Mouse (Mus musculus) hindbrain, postnatal 0 days (tissue): ENCODE measurements around the gene Srrm2. TPM values are rescaled to one million over a fixed set of nuclear protein-coding genes. Genes with fewer than 3 reads are reported as not detected.

Source experiments
- ATAC-seq: fragments of 200-750 bp; cut with Nextera tagmentation; 2 replicates; pipeline ENCODE4 v1.8.0; 2017; ENCODE audit warnings: mild to moderate bottlenecking, moderate TSS enrichment, moderate library complexity
- DNase-seq: peaks from one replicate; pipeline ENCODE4 v3.0.0-alpha.2; 2015; ENCODE audit warnings: low spot score
- H3K27ac ChIP-seq: fragments of 300-500 bp; sonication (generic); 2 replicates; pipeline ENCODE4 v1.5.1; 2014; ENCODE audit warnings: mild to moderate bottlenecking
- H3K27me3 ChIP-seq: fragments of 300-500 bp; sonication (generic); 2 replicates; pipeline ENCODE4 v1.6.1; 2014; ENCODE audit warnings: low read length, mixed read lengths; ENCODE audit not compliant: insufficient read depth
- H3K36me3 ChIP-seq: fragments of 300-500 bp; sonication (generic); 2 replicates; pipeline ENCODE4 v1.6.1; 2014; ENCODE audit warnings: low read length, mixed read lengths; ENCODE audit not compliant: insufficient read depth
- H3K4me1 ChIP-seq: fragments of 300-500 bp; sonication (generic); 2 replicates; pipeline ENCODE4 v1.6.1; 2014; ENCODE audit warnings: antibody characterized with exemption, low read length, mixed read lengths; ENCODE audit not compliant: insufficient read depth
- H3K4me2 ChIP-seq: fragments of 300-500 bp; sonication (generic); 2 replicates; pipeline ENCODE4 v1.6.1; 2014; ENCODE audit warnings: low read depth, mild to moderate bottlenecking, low read length, moderate library complexity, mixed read lengths
- H3K4me3 ChIP-seq: fragments of 300-500 bp; sonication (generic); 2 replicates; pipeline ENCODE4 v1.5.1; 2014; ENCODE audit warnings: low read length
- H3K9ac ChIP-seq: fragments of 300-500 bp; sonication (generic); replicated peaks from 2 replicates; pipeline ENCODE4 v1.6.1; 2014; ENCODE audit warnings: mild to moderate bottlenecking, low read length, moderate library complexity, mixed read lengths
- H3K9me3 ChIP-seq: fragments of 300-500 bp; sonication (generic); 2 replicates; pipeline ENCODE4 v1.6.1; 2016; ENCODE audit warnings: low read length, mixed read lengths
- CTCF ChIP-seq: IDR thresholded peaks from 2 replicates; pipeline ENCODE4 v1.5.1; 2016; ENCODE audit warnings: antibody characterized with exemption, control low read depth, low read depth
- WGBS: fragments of 180-500 bp; shearing (Covaris S2); extraction: QIAGEN DNeasy Blood & Tissue Kit; methylation state at CpG from one replicate; pipeline ENCODE4 v1.1.7; 2014; 5-methylcytosine and 5-hydroxymethylcytosine counted together
- polyA plus RNA-seq: library from polyadenylated mRNA; unstranded; fragments of >200 nt; fragmentation: Nextera tagmentation; extraction: Ambion mirVana; gene quantifications from 2 replicates; pipeline ENCODE4 v1.2.1, GENCODE M21; 2015
- total RNA-seq: library from RNA; depleted of rRNA; stranded (reverse); fragments of >200 nt; gene quantifications from 2 replicates; pipeline ENCODE4 v1.2.3, GENCODE M21; 2014

Gene Srrm2
- total and polyA plus RNA-seq, 2 experiments from 2014 or later, result 144 to 419 TPM

DNA sequence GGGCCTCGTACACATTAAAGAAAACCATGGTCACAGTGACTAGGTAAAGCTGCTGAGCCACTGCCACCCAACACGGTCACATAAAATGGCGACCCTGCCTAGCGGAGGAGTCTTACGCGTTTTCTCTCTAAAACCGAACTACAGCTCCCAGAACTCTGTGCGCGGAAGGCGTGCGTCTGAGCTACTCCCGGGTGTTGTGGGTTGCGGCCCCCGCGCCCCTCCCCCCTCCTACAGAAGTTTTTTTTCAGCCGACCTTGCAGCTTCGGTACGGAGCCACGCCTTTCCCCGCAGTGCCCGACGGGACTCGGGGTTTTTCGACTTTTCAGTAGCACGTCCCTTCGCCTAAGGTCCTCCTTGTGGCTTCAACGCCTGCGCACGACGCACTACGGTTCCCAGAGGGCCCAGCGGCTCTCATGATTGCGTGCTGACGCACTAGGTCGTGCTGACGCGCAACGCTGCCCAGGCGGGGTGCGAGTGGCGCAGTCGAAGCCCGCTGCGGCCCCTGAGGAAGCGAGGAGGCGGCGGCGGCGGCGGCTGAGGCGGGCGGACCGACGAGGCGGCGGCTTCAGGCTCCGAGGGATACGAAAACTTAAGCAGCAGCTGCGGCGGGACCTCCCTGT is 12.5 kb downstream of the Srrm2 start:
- peak; percentile 100 for DNase-seq

DNA sequence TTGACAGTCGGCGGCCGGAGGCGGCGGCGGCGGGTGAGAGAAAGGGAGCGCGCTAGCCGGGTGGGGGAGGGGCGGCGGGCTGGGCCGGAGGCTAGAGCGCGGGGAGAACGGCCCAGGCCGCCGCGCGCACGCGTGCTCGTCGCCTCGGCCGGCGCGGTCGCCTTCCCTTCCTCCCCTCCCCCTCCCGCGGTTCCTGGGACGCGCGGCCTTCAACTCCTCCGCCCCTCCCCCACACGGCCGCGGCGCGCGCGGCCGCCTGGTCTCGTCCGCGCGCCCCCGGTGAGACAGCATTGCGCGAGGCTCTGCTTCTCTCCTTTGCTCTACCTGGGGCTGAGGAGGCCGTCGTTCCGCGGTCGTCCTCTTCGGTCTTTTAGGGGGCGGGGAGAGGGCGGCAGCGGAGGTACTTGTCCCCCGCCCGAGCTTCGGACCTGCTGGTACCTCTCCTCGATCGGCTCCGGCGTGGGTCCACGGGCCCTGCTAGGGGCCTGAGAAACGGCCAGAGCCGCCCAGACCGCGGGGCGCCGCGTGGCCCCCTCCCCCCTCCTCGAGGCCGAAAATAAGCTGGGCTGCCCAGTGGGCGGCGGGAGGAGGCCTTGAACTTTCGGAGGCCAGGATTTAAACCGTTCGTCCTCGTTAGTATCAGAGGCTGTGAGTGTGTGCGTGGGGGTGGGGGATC is 13.2 kb downstream of the Srrm2 start:
- H3K27me3 ChIP-seq, result no peaks in the 10 kb centered on the region
- WGBS, result 2% methylated on average over 49 of the region's 83 CpGs
- H3K36me3 ChIP-seq, result peaks cover 6% of the 10 kb centered on the region
- H3K9me3 ChIP-seq, result no peaks in the 10 kb centered on the region
- H3K9ac ChIP-seq, result peak overlapping the region; percentile 83
- ATAC-seq, result peak; percentile 56
- H3K27ac ChIP-seq, result peak overlapping the region; percentile 98
- peak; percentile 92 for DNase-seq
- no peak for TF ChIP-seq CTCF
- H3K4me3 ChIP-seq, result peak overlapping the region; percentile 99
- peak overlapping the region; percentile 90 for H3K4me2 ChIP-seq
- peaks cover 19% of the 10 kb centered on the region for H3K4me1 ChIP-seq

More for the DNA sequence above, 12.5 kb downstream of the Srrm2 start:
- H3K4me2 ChIP-seq, result peak overlapping the region; percentile 90
- H3K27me3 ChIP-seq, result no peaks in the 10 kb centered on the region
- H3K9ac ChIP-seq, result peak overlapping the region; percentile 83
- TF ChIP-seq CTCF, result 0 out of 2 replicates have a peak, but pooled peaks have one; percentile 16
- H3K4me1 ChIP-seq, result peaks cover 19% of the 10 kb centered on the region
- H3K9me3 ChIP-seq, result no peaks in the 10 kb centered on the region
- no peaks in the 10 kb centered on the region for H3K36me3 ChIP-seq
- whole genome bisulfite sequencing, result under 1% methylated on average over 59 of the region's 60 CpGs
- peak; percentile 98 for ATAC-seq
- peak overlapping the region; percentile 98 for H3K27ac ChIP-seq
- peak overlapping the region; percentile 99 for H3K4me3 ChIP-seq

DNA sequence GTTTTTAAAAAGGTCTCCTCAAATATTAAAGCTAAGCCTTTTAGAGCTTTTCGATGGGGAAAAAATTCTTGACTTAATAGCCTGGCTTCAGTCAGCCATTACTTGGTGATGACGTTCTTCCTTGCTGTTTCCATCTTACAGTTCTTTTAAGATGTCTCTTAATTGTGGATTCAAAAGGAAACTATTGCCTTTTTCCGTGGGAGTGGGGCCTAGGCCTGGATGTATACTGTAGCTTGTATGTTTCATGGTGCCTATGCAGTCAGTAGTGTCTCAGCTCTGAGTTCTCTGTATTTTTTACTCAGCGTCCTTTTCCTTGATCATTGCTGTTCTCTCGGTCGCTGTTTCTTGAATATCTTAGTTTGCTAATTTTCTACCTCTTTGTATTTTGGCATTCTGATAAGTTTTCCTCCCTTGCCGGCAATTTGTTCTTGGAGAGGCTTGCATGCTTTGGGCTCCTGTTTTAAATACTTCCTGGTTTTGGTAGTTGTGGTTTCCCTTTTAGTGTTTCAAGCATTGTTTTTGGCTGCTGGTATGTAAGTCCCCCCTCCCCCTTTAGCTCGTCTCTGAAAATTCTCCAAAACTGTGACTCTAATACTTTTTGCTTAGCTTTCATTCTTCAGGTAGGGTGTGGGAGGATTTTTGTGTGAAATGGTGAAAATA is 14.2 kb downstream of the Srrm2 start:
- no peak for TF ChIP-seq CTCF
- H3K4me1 ChIP-seq, result peaks cover 19% of the 10 kb centered on the region
- H3K4me2 ChIP-seq, result peak overlapping the region; percentile 90
- ATAC-seq (no peak), DNase-seq (no peak)
- peak overlapping the region; percentile 83 for H3K9ac ChIP-seq
- H3K27me3 ChIP-seq, result no peaks in the 10 kb centered on the region
- H3K27ac ChIP-seq, result 0 out of 2 replicates have a peak overlapping the region, but pooled peaks have one; percentile 98
- H3K4me3 ChIP-seq, result peak overlapping the region; percentile 99
- H3K36me3 ChIP-seq, result peaks cover 16% of the 10 kb centered on the region
- H3K9me3 ChIP-seq, result no peaks in the 10 kb centered on the region
- 3% methylated on average over 8 of the region's 8 CpGs for WGBS

DNA sequence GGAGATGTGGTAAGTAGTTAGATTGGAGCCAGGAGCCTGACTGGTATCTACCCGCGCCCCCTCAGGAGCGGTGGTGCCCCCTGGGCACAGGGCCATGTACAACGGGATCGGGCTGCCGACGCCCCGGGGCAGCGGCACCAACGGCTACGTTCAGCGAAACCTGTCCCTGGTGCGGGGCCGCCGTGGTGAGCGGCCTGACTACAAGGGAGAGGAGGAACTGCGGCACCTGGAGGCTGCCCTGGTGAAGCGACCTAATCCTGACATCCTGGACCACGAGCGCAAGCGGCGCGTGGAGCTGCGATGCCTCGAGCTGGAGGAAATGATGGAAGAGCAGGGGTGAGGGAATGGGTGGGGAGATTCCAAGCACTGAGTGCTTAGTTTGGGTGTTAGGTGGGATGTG is 16.5 kb downstream of the Srrm2 start:
- no peak overlapping the region for H3K4me3 ChIP-seq
- no peaks in the 10 kb centered on the region for H3K9me3 ChIP-seq
- TF ChIP-seq CTCF, result no peak
- DNase-seq (no peak), ATAC-seq (no peak)
- H3K4me2 ChIP-seq, result peak overlapping the region; percentile 90
- H3K27me3 ChIP-seq, result no peaks in the 10 kb centered on the region
- 71% methylated on average over 25 of the region's 25 CpGs for WGBS
- H3K4me1 ChIP-seq, result peaks cover 19% of the 10 kb centered on the region
- H3K27ac ChIP-seq, result no peak overlapping the region
- H3K36me3 ChIP-seq, result peaks cover 35% of the 10 kb centered on the region
- H3K9ac ChIP-seq, result no peak overlapping the region

DNA sequence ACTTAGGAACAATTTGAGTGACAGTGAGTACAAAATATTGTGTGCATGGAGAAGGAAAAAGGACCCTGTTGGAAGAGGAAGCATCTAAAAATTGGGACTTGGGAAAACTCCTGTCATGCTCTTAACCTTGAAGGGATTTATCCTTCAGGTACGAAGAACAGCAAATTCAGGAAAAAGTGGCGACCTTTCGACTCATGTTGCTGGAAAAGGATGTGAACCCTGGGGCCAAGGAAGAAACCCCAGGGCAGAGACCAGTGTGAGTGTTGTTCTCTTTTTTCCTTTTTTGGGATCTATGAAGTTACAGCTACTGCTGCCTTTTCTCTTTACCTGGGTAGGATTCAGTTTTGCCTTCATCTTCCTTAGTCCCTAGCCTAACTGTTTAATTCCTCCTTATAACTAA is 17.6 kb downstream of the Srrm2 start:
- H3K9ac ChIP-seq, result no peak overlapping the region
- H3K27ac ChIP-seq, result no peak overlapping the region
- no peak overlapping the region for H3K4me3 ChIP-seq
- TF ChIP-seq CTCF, result no peak
- no peak overlapping the region for H3K4me2 ChIP-seq
- H3K9me3 ChIP-seq, result no peaks in the 10 kb centered on the region
- H3K36me3 ChIP-seq, result peaks cover 43% of the 10 kb centered on the region
- H3K27me3 ChIP-seq, result no peaks in the 10 kb centered on the region
- DNase-seq, result no peak
- no peak for ATAC-seq
- peaks cover 19% of the 10 kb centered on the region for H3K4me1 ChIP-seq
- 91% methylated on average over 3 of the region's 3 CpGs for WGBS

DNA sequence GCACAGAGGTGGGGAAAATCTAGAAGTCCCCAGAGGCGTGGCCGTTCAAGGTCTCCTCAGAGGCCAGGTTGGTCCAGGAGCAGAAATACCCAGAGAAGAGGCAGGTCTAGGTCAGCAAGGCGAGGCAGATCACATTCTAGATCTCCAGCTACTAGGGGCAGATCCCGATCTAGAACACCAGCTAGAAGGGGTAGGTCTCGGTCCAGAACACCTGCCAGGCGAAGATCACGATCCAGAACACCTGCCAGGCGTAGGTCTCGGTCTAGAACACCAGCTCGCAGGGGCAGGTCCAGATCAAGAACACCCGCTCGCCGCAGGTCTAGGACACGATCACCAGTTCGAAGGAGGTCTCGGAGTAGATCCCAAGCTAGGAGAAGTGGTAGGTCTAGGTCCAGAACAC is 25.3 kb downstream of the Srrm2 start:
- Histone ChIP-seq H3K4me2 (no peak overlapping the region), H3K4me1 (no peaks in the 10 kb centered on the region), H3K4me3 (no peak overlapping the region), H3K27ac (no peak overlapping the region), H3K9me3 (no peaks in the 10 kb centered on the region), H3K36me3 (peaks cover 85% of the 10 kb centered on the region), H3K9ac (no peak overlapping the region), H3K27me3 (no peaks in the 10 kb centered on the region)
- no peak for TF ChIP-seq CTCF
- DNase-seq, result no peak
- no peak for ATAC-seq
- 97% methylated on average over 16 of the region's 16 CpGs for WGBS

DNA sequence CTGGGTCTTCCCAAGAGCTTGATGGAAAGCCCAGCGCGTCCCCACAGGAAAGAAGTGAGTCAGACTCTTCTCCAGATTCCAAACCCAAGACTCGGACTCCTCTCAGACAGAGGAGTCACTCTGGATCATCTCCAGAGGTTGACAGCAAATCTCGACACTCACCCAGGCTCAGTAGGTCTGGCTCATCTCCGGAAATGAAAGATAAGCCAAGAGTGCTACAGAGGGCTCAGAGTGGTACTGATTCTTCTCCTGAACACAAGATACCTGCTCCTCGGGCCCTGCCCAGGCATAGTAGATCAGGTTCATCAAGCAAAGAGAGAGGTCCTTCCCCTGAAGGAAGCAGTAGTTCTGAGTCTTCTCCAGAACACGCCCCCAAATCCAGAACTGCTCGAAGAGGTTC is 28.2 kb downstream of the Srrm2 start:
- no peaks in the 10 kb centered on the region for H3K4me1 ChIP-seq
- 99% methylated on average over 8 of the region's 8 CpGs for WGBS
- no peak for TF ChIP-seq CTCF
- no peaks in the 10 kb centered on the region for H3K9me3 ChIP-seq
- no peak overlapping the region for H3K9ac ChIP-seq
- no peak overlapping the region for H3K4me2 ChIP-seq
- DNase-seq, result no peak
- ATAC-seq, result no peak
- no peak overlapping the region for H3K27ac ChIP-seq
- no peak overlapping the region for H3K4me3 ChIP-seq
- no peaks in the 10 kb centered on the region for H3K27me3 ChIP-seq
- peaks cover 88% of the 10 kb centered on the region for H3K36me3 ChIP-seq
